Mouse (Mus musculus) embryonic fibroblast, embryonic 13.5 days (primary cell): ENCODE data around the gene Ndufb7. TPM values are rescaled to one million over a fixed set of nuclear protein-coding genes. Genes with fewer than 3 reads are reported as not detected.
A peak's percentile ranks its signal among the peaks of the same experiment; 100 is the strongest.
"Not testable (repeated sequence)": the region's sequence is repeated elsewhere in the genome, so short reads cannot be mapped to it uniquely, and the experiment has no call there.

Experiments
- H3K27ac ChIP-seq: 2 replicates; pipeline ENCODE4 v1.5.1; 2012; ENCODE audit warnings: low read length, control low read depth, inconsistent platforms; ENCODE audit not compliant: insufficient read depth
- H3K4me1 ChIP-seq: 2 replicates; pipeline ENCODE4 v1.6.1; 2011; ENCODE audit warnings: low read length; ENCODE audit not compliant: control insufficient read depth, insufficient read depth
- H3K4me3 ChIP-seq: 2 replicates; pipeline ENCODE4 v1.5.1; 2011; ENCODE audit warnings: mild to moderate bottlenecking, control low read depth, low read length; ENCODE audit not compliant: insufficient read depth
- CTCF ChIP-seq: IDR thresholded peaks from 2 replicates; pipeline ENCODE4 v1.5.1; 2011; ENCODE audit warnings: mild to moderate bottlenecking, control low read depth, low read length, moderate library complexity, borderline replicate concordance; ENCODE audit not compliant: insufficient read depth
- POLR2A ChIP-seq: IDR thresholded peaks from 2 replicates; pipeline ENCODE4 v1.6.1; 2011; ENCODE audit warnings: low read depth, mild to moderate bottlenecking, control low read depth, low read length, moderate library complexity
- polyA plus RNA-seq: library from polyadenylated mRNA; stranded (reverse); fragments of >200 nt; gene quantifications from 2 replicates; pipeline ENCODE4 v1.2.4, GENCODE M21; 2011; ENCODE audit warnings: low read depth; ENCODE audit not compliant: missing spikeins, insufficient read length

Ndufb7 gene
- polyA plus RNA-seq: 67.4 and 86.9 TPM in 2 replicates

DNA sequence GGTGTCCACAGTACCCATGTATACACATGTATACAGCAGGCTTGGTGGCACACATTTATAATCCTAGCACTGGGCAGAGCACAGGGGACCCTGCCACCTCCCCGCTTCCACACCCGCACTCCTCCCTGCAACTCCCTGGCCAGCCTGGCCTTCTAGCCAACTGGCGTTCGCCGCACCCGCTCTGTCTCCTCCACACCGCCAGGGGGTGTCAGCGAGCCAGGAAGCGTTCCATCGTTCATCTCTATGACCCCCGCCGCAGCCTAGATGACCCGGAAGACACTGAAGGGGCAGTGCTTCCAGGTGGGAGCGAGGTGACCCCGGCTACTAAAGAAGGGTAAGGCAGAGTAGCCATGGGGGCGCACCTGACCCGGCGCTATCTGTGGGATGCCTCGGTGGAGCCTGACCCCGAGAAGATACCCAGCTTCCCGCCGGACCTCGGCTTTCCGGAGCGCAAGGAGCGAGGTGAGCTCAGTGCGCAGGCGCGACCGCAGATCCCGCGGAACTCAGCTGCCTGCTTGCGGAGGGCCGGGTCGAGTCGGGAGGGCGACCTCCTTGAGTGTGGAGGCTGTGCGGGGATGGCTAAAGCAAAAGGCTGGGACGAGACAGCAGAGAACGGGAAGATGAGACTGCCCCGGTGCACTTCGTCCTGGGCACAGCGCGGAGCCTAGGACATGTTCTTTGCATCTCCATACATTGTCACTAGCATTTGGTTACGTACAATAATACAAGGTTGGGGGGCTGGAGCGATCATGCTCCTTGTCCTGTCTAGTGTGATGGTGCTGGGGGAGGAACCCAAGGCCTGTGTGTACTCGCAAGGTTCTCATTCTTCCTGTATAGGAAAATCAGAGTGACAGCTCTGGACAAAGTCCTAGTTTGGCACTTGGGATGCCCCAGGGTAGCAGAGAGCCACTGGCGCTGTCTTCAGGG, at the start of gene Ndufb7:
TSS of gene Ndufb7 (plus strand) at position 203 of the 927 bp plus-strand sequence.
- Histone ChIP-seq H3K4me1 (no peaks in the 10 kb centered on the region; the same call in 1 of the 2 replicates), H3K27ac (no peak within 1 kb of the TSS), H3K4me3 (peak within 1 kb of the TSS; percentile 87)
- peak; percentile 96 for TF ChIP-seq CTCF
- peak; percentile 89 for TF ChIP-seq POLR2A

DNA sequence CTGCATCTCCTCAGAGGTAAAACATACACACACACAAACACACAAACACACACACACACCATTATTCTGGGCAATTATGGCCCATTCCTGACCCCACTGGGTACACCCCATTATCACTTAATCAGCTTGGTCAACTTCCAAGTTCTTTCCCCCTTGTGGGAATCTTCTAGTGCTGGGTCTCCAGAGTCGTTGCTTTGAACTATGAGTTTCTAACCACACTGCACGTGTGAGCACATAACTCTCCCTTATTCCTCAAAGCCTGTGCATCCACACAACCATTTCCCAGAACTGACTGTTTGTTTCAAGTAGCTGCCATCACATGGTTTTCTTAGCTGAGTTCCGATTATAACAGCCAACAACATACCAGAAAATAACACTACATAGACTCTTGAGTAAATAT, 46.0 kb upstream of the Ndufb7 start:
- Histone ChIP-seq H3K4me3 (no peak overlapping the region), H3K27ac (no peak overlapping the region)

DNA sequence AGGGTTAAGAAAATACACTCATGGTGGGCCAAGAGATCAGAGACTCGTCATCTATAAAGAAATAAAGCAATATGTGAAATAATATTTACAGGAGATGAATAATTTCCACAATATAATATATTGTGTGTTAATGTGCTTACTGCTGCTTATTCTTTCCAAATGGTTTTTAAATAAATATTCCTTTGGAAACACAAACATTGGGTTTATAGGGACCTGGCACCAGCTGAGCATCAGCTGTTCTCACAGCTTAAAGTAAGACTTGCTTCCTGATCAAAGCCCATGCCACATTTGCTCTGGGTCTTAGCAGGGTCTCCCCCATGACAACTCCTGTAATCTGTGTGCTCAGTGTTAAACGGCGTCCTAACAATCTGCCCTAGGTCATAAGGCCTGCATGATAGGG, 45.6 kb upstream of the Ndufb7 start:
- not testable (repeated sequence) for H3K27ac ChIP-seq, H3K4me1 ChIP-seq, H3K4me3 ChIP-seq

More for the DNA sequence above, 46.0 kb upstream of the Ndufb7 start:
- H3K4me1 ChIP-seq: no peaks in the 10 kb centered on the region
- TF ChIP-seq POLR2A (no peak), CTCF (no peak)

DNA sequence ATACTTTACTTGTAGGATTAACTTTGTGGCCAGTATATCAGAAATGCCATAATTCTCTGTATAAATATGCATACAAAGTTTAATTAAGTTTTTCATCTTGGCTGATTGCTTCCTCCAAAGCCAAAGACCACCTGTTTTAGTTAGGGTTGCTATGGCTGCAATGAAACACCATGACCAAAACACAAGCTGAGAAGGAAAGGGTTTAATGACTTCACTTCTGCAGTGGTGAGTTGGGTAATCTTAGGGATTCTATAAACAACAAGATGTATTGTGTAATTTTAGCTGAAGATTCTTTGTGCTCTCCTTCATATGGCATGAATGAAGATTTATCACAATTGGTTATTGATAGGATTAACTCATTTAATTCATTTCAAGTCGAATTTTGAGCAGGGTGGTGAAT, 45.2 kb upstream of the Ndufb7 start:
- TF ChIP-seq CTCF (no peak), POLR2A (no peak)
- Histone ChIP-seq H3K27ac (no peak overlapping the region), H3K4me3 (no peak overlapping the region), H3K4me1 (no peaks in the 10 kb centered on the region)

DNA sequence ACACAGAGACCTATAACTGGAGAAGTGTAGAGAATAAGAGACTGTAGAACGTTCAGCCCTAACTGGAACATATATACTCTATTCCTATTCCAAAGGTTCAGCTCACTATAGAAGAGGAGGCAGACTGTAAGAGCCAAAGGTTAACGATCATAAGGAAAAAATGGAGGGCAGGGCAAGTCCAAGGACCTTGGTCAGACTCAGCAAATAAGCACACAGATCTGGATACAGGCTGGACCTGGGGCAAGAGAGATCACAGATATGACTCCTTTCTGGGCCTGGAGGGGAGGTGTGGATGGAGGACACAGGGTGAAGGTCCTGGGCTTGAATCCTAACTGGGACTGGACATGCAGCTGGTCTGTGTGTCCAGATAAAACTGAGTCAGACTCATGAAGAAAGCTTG, 31.7 kb upstream of the Ndufb7 start:
- Histone ChIP-seq H3K4me1 (no peaks in the 10 kb centered on the region), H3K4me3 (no peak overlapping the region), H3K27ac (no peak overlapping the region)
- no peak for TF ChIP-seq CTCF
- no peak for TF ChIP-seq POLR2A

DNA sequence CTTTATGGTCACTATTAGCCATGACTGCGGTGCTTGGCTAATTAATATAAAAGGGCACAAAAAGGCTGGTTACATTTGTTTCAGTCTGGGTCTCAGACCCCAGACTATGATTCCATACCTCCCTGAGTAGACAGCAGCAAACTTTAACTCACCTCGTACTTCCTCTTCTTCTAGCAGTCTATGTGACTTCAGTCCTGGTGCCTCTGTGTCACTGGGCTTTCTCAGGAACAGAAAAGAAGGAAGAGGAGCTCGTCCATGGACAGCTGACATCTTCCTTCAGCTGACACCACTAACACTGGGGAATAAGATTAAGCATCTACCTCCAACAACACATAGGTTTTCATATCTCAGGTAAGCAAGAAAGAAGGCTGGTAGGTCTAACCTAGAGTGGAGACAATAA, 30.7 kb upstream of the Ndufb7 start, which contains the start of gene Olfr370:
TSS of gene Olfr370 (plus strand) at position 45 of the 400 bp plus-strand sequence.
- Histone ChIP-seq H3K4me3 (no peak within 1 kb of the TSS), H3K27ac (no peak within 1 kb of the TSS), H3K4me1 (no peaks in the 10 kb centered on the region)
- no peak for TF ChIP-seq POLR2A
- TF ChIP-seq CTCF: no peak

DNA sequence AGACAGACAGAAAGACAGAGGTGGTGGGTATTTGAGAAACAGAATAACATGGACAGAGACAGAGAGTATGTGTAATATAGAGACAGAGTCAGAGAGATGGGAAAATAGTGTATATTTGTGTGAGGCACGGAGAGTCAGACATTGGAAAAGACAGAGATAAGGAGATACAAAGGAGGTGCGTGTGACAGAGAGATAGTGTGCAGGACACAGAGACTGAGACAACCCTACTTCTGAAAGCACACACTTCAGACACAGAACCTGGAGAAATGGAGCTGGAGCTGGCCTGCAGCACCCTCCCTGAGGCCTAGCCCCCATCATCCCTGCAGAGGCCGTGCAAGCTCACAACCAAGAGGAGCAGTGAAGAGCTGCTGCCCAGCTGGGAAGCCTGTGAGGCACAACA, 3.8 kb upstream of the Ndufb7 start:
- Histone ChIP-seq H3K27ac (no peak overlapping the region), H3K4me1 (no peaks in the 10 kb centered on the region; the same call in 1 of the 2 replicates), H3K4me3 (no peak overlapping the region)
- TF ChIP-seq CTCF: no peak
- TF ChIP-seq POLR2A: no peak

DNA sequence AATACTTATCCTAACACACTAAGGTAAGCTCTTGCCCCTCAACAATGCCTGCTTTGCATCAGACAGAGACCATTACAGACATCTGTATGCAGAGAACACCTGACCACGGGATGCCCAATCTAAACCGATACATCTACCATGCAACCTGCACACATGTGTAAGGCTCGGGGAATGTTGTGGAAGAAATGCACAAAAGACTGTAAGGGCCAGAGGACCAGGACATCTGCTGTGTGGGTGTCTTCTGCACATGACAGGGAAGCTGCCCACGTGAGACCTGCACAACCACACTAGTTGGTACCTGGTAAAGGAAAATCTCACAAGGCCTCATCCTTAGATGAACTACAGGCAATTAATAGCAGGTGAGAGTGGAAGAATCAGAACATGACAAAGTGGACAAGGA, 3.2 kb upstream of the Ndufb7 start:
- Histone ChIP-seq H3K4me1 (no peaks in the 10 kb centered on the region; the same call in 1 of the 2 replicates), H3K4me3 (no peak overlapping the region), H3K27ac (no peak overlapping the region)
- TF ChIP-seq POLR2A (no peak), CTCF (no peak)

DNA sequence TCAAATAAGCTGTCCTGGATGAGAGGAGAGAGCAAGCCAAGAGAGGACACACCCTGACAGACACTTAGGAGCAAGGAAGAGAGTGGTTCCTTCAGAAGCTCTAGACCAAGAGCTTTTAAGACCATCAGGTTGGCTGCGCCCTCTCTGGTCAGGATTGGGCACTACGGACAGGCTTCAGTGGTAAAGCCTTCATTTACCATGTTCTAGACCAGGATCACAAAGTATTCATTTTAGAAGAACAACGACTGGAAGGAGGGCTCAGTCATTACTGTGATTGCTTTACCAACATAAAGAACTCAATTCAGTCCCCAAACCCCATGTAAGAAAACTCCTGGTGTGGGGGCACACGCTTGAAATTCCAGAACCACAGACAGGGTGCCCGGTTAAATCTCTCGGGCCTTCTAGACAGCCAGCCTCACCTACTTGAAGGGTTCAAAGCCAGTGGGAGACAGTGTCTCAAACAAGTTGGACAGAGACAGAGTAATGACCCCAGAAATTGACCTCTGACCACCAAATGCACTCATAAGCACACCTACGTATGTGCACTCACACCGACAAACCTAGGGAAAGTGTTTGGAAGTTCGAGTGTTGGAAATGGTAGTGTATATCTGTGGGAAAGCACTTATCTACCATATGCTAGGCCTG, 618 bp upstream of the Ndufb7 start:
- no peaks in the 10 kb centered on the region; the same call in 1 of the 2 replicates for H3K4me1 ChIP-seq
- TF ChIP-seq POLR2A: no peak
- no peak for TF ChIP-seq CTCF
- H3K4me3 ChIP-seq: no peak overlapping the region
- no peak overlapping the region for H3K27ac ChIP-seq

DNA sequence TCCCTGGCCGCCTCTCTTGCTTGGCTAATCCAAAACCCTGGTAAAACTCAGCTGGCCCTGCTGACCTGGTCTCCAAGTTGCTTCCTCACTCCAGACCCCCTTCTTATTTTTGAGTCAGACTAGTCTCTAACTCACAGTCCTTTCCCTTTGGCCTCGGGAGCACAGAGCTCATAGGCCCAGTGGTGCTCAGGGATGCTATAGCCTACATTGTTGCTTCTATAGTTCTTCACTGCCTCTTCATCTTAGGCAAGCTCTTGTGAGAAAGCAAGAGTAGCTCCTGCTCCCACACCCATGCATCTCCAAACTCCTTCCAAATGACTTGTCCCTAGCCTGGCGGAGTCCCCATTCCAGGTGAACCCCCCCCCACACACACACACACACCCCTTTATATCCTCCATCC, 1.2 kb downstream of the Ndufb7 start:
- no peaks in the 10 kb centered on the region; the same call in 1 of the 2 replicates for H3K4me1 ChIP-seq
- no peak for TF ChIP-seq CTCF
- no peak for TF ChIP-seq POLR2A
- peak overlapping the region; percentile 87 for H3K4me3 ChIP-seq
- no peak overlapping the region for H3K27ac ChIP-seq
